In genomic region chr15:41984267-41984666, GRCm38 (mm10) we compare ENCODE assay signal across 22 mouse cellular contexts.
"Had no signal": no experiment of that assay in that cellular context is flagged by ENCODE, and none has a peak within 500 bp of the region (broad histone marks: within the 10 kb centered on the region; RNA-seq: fewer than 3 reads in every experiment).

No protein-coding gene starts in this region.

- H3K4me3 ChIP-seq: limb, embryonic 13.5 days; liver, embryonic 12.5 days; liver, embryonic 15.5 days; lung, embryonic 15.5 days; midbrain, embryonic 12.5 days; myocyte; neural tube, embryonic 13.5 days; stomach, embryonic 15.5 days had no signal

- DNase-seq: kidney, adult 18-20 months; kidney, adult 9 months; kidney, postnatal 14 days; kidney, postnatal 4 days; layer of hippocampus, adult 9-11 months; liver; lung, adult 18-20 months; lung, postnatal 10 days; lung, postnatal 4 days; retina, postnatal 1 day; right cerebral cortex, postnatal 25 days; spleen, adult 18-20 months; thymus, postnatal 36 days had no signal

- H3K27me3 ChIP-seq: limb, embryonic 13.5 days; liver, embryonic 12.5 days; liver, embryonic 15.5 days; lung, embryonic 15.5 days; midbrain, embryonic 12.5 days; neural tube, embryonic 13.5 days; stomach, embryonic 15.5 days had no signal

- H3K4me1 ChIP-seq: liver, embryonic 12.5 days; liver, embryonic 15.5 days; lung, embryonic 15.5 days; midbrain, embryonic 12.5 days; neural tube, embryonic 13.5 days; stomach, embryonic 15.5 days had no signal

- H3K9ac ChIP-seq: limb, embryonic 13.5 days; liver, embryonic 12.5 days; liver, embryonic 15.5 days; lung, embryonic 15.5 days; midbrain, embryonic 12.5 days; neural tube, embryonic 13.5 days; stomach, embryonic 15.5 days had no signal

- H3K4me2 ChIP-seq: limb, embryonic 13.5 days; liver, embryonic 12.5 days; liver, embryonic 15.5 days; lung, embryonic 15.5 days; midbrain, embryonic 12.5 days; neural tube, embryonic 13.5 days; stomach, embryonic 15.5 days had no signal

- H3K9me3 ChIP-seq: limb, embryonic 13.5 days; liver, embryonic 12.5 days; liver, embryonic 15.5 days; lung, embryonic 15.5 days; midbrain, embryonic 12.5 days; neural tube, embryonic 13.5 days; stomach, embryonic 15.5 days had no signal

- H3K36me3 ChIP-seq: limb, embryonic 13.5 days; liver, embryonic 12.5 days; liver, embryonic 15.5 days; lung, embryonic 15.5 days; midbrain, embryonic 12.5 days; neural tube, embryonic 13.5 days; stomach, embryonic 15.5 days had no signal

- H3K27ac ChIP-seq: limb, embryonic 13.5 days; liver, embryonic 12.5 days; liver, embryonic 15.5 days; lung, embryonic 15.5 days; midbrain, embryonic 12.5 days; neural tube, embryonic 13.5 days; stomach, embryonic 15.5 days had no signal

- ATAC-seq: liver, embryonic 12.5 days; midbrain, embryonic 16.5 days had no signal
